Mouse (Mus musculus) testis, adult 2 months (tissue): ENCODE results near the gene Syngr2.
"Not testable (repeated sequence)": the region's sequence is repeated elsewhere in the genome, so short reads cannot be mapped to it uniquely, and the experiment has no call there.

Experiments used
- CTCF ChIP-seq: fragments of 200-500 bp; IDR thresholded peaks from 2 replicates; pipeline ENCODE4 v1.5.1; 2012; ENCODE audit warnings: low read depth, mild to moderate bottlenecking, inconsistent platforms, low read length, moderate library complexity; ENCODE audit not compliant: control insufficient read depth, insufficient read depth, insufficient replicate concordance
- POLR2A ChIP-seq: fragments of 200-500 bp; IDR thresholded peaks from 2 replicates; pipeline ENCODE4 v1.6.1; 2012; ENCODE audit warnings: low read depth, mild to moderate bottlenecking, inconsistent platforms, low read length, moderate library complexity; ENCODE audit not compliant: control insufficient read depth

GRCm38 (mm10) chr11:117788481-117788880, 21.0 kb upstream of the Syngr2 start:
- not testable (repeated sequence) for TF ChIP-seq CTCF, POLR2A
